Mouse (Mus musculus): ENCODE data around the gene Rela. TPM values are rescaled to one million over a fixed set of nuclear protein-coding genes. Genes with fewer than 3 reads are reported as not detected.

Gene Rela
- polyA plus RNA-seq (2015; fragmentation: Illumina TruSeq; extraction: RNeasy Lipid Tissue Mini Kit (QIAGEN cat#74804); ENCODE audit: low read depth, low replicate concordance), result 14.1 TPM

DNA sequence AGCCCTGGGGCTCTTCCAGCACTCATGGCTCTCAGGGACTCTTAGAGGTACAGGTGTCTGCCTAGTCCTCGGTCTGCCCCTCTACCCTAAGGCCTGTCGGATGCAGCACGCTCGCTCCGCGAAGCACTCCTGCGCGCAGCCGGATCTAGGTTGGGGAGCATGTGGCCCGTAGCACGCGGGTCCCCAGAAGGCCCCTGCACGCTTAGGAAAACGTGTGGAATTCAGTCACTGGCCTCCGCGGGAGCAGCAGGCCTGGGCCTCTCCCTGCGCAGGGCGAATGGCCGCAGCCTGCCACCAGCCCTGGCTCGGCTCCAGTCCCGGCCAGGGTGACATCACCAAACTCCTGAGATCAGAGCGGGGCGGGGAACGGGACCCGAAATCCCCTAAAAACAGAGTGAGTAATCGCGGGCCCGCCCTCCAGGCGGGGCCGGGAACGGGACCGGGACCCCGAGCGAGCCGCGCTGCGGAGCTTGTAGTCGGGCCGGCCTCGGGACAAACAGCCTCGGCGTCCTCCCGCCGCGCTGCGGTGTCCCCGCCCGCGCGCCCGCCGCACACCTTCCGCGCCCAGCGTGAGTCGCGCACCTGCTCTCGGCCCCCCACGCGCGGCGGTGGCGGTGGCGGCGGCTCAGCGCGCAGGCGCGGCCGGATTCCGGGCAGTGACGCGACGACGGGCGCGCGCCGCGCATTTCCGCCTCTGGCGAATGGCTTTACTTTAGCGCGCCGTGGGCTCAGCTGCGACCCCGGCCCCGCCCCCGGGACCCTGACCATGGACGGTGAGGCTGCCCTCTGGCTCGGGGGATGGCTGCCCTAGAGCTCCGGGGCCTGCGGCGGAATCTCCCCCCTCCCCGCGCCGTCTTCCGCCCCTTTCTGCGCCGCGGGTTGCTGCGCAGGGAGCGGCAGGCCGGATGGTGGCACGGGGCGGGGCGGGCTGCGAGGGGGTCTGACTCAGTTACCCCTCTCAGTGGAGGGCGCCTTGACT is at the start of gene Rela:
Gene Rela, plus strand, starts transcription at position 415 of the 979 bp plus-strand sequence.

DNA sequence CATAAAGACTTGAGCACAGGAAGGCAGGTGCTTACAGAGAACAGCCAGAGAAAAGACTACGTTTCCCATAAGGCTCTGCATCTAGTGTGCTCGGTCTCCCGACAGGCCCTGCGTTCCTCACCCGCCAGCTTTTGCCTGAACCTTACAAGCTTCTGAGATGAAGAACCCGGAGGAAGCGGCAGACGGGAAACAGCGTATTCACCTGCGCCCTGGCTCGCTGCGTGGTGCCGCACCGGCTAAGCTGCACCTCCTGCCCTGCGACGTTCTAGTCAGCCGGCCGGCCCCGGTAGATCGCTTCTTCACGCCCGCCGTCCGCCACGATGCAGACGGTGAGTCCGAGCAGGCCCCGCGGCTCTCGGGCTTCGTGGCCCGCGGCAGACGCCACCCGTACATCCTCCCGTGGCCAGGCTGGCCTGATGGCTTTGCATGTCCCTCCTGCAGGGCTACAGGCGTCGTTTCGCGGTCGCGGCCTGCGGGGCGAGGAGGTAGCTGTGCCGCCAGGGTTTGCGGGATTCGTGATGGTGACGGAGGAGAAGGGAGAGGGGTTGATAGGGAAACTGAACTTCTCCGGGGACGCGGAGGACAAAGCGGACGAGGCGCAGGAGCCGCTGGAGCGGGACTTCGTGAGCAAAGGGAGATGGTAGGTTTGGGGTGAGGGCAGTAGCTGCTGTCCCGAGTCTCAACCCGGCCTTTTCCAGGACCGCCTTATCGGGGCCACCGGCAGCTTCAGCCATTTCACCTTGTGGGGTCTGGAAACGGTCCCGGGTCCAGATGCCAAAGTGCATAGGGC is 35.3 kb upstream of the Rela start, which contains the start of gene Rnaseh2c:
Gene Rnaseh2c, plus strand, starts transcription at position 122 of the 790 bp plus-strand sequence.

DNA sequence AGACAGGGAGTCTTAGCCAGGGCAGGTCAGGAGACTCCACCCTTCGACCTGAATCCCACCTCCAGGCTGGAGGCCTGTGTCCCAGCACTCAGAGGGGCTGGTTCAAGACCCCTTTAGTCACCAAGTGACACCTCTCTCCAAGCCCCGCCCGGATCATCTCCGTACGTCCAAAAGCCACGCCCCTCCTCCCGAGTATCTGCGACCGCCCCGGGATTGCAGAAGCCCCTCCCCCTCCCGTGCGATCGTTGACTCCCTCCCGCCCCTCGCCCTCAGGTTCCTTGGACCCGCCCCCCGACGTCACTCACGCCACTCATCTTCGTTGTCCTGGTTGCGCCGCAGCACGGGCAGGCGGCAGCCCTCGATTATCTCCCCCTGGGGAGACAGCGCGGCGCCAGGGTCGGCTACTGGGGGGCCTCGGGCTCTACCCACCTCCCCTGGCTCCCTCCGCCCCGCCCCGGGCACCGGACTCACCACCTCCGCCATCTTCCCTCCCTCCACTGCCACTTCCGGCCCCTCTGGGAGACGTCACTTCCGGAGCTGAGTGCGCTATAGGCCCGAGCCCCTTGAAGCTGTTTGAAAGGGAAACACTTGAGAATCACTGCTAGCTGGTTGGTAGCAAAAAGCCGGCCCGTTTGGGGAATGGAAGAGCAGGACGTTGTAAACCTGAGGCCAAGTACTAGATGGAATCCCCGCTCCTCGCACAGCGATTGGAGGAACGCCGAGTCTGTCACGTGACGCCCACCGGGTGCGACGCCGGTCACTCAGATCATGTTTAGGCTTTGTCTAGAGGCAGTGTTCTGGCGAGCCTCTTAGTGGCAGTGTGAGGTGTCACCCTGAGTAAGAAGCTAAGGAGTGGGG is 27.5 kb upstream of the Rela start, which contains the start of gene Kat5:
Gene Kat5, minus strand, starts transcription at position 691 of the 858 bp plus-strand sequence.

DNA sequence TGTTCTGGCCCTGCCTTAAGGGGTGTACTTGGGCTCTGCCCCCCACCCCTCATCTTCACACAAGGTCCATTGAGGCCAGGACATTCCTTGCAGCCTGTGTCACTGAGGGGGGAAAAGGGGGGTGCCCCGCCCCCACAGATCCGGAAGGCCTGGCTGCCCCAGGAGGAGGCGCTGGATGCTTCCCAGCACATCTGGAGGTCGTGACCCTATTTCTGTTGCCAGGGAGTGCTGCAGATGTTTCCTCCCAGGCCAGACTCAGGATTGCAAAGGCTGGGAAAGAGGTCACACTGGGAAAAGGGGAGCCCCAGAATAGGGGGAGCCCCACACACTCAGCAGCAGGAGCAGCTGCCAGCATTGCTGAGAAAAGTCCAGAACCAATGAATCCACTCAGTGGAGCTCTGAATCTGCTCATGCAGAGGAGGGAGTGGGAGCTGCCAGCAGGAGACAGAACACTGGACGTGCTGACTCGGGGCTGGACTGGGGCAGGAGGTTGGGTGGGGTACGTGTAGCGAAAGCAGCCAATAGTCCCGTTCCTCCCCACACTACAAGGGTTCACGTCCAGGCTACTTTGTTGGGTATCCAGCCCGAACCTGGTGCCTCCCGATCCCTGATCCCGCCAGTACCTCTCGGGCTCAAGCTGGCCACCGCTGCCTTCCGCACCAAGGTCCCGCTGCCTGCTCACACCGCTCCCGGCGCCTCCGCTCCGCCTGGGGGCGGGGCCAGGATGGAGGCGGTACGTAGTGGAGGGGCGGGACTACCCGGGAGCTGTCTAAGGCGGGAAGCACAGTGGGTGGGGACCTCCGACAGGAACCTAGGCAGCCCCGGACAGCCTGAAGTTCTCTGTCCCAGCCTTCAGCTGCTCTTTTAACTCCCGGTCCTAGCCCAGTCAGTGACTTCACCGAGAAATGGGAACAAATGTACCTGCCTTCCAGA is 26.0 kb downstream of the Rela start, which contains the start of gene Sipa1:
Gene Sipa1, minus strand, starts transcription at position 727 of the 933 bp plus-strand sequence.

DNA sequence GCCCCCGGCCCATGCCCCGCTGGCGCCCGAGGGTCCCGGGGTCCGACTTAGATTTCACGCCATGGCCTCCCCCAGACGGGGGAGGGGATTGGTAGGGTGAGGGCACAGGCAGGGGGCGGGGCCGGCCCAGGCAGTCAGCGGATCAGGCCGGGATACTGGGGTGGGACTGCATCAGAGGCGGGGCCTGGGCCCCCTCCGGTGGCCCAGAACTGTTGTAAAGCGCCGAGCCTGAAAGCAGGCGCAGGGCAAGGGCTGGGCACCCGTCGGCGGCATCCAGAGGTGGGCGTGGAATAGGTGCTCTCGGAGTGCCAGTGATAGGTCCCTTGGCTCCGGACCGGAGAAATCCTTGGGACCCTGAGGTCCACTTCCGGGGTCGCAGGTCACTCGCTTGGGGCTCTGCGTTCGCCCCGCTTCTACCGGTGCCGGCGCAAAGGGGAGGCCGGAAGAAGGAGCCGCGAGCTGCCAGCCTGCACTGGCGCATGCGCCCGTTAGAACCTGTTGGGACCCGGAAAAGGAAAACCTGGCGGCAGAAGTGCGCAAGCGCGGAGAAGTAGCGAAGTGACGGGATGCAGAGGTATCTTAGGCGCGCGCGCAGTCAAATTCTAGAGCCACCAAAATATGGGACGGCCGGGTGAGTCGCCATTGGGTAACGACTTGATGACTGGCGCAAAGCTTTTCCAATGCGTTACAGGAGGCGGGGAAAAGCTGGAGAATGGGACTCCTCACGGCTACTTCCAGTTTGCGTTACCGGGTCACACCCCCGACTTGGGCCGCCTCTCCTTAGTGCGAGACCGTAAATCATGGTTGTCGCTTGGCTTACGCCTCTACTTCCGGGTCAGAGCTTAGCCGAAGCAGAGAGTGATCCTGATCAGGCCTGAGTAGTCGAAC is 51.2 kb downstream of the Rela start, which contains the start of the genes Map3k11 and Pcnx3:
Gene Map3k11, plus strand, starts transcription at position 543 of the 888 bp plus-strand sequence.
Gene Pcnx3, minus strand, starts transcription at position 709 of the 888 bp plus-strand sequence.

Other genes starting within 250 kb of the Rela start
- gene Sart1, start 248.8 kb upstream of the Rela start, polyA plus RNA-seq (2015; fragmentation: Illumina TruSeq; extraction: RNeasy Lipid Tissue Mini Kit (QIAGEN cat#74804); ENCODE audit: low read depth, low replicate concordance), result 47.6 TPM
- gene Tsga10ip, start 235.0 kb upstream of the Rela start, polyA plus RNA-seq (2015; fragmentation: Illumina TruSeq; extraction: RNeasy Lipid Tissue Mini Kit (QIAGEN cat#74804); ENCODE audit: low read depth, low replicate concordance), result not detected
- 429 TPM for gene Drap1, start 212.5 kb upstream of the Rela start, polyA plus RNA-seq (2015; fragmentation: Illumina TruSeq; extraction: RNeasy Lipid Tissue Mini Kit (QIAGEN cat#74804); ENCODE audit: low read depth, low replicate concordance)
- 80.0 TPM for gene AI837181, start 212.3 kb upstream of the Rela start, polyA plus RNA-seq (2015; fragmentation: Illumina TruSeq; extraction: RNeasy Lipid Tissue Mini Kit (QIAGEN cat#74804); ENCODE audit: low read depth, low replicate concordance)
- gene Fosl1, start 189.9 kb upstream of the Rela start, polyA plus RNA-seq (2015; fragmentation: Illumina TruSeq; extraction: RNeasy Lipid Tissue Mini Kit (QIAGEN cat#74804); ENCODE audit: low read depth, low replicate concordance), result not detected
- 23.3 TPM for gene Ccdc85b, start 179.6 kb upstream of the Rela start, polyA plus RNA-seq (2015; fragmentation: Illumina TruSeq; extraction: RNeasy Lipid Tissue Mini Kit (QIAGEN cat#74804); ENCODE audit: low read depth, low replicate concordance)
- 87.6 TPM for gene Fibp, start 176.9 kb upstream of the Rela start, polyA plus RNA-seq (2015; fragmentation: Illumina TruSeq; extraction: RNeasy Lipid Tissue Mini Kit (QIAGEN cat#74804); ENCODE audit: low read depth, low replicate concordance)
- not detected for gene Ctsw, start 169.0 kb upstream of the Rela start, polyA plus RNA-seq (2015; fragmentation: Illumina TruSeq; extraction: RNeasy Lipid Tissue Mini Kit (QIAGEN cat#74804); ENCODE audit: low read depth, low replicate concordance)
- 15.4 TPM for gene Efemp2, start 163.5 kb upstream of the Rela start, polyA plus RNA-seq (2015; fragmentation: Illumina TruSeq; extraction: RNeasy Lipid Tissue Mini Kit (QIAGEN cat#74804); ENCODE audit: low read depth, low replicate concordance)
- gene Mus81, start 149.1 kb upstream of the Rela start, polyA plus RNA-seq (2015; fragmentation: Illumina TruSeq; extraction: RNeasy Lipid Tissue Mini Kit (QIAGEN cat#74804); ENCODE audit: low read depth, low replicate concordance), result 32.4 TPM
- gene Cfl1, start 147.0 kb upstream of the Rela start, polyA plus RNA-seq (2015; fragmentation: Illumina TruSeq; extraction: RNeasy Lipid Tissue Mini Kit (QIAGEN cat#74804); ENCODE audit: low read depth, low replicate concordance), result 1,416 TPM
- 3.0 TPM for gene 1700020D05Rik, start 133.7 kb upstream of the Rela start, polyA plus RNA-seq (2015; fragmentation: Illumina TruSeq; extraction: RNeasy Lipid Tissue Mini Kit (QIAGEN cat#74804); ENCODE audit: low read depth, low replicate concordance)
- 96.1 TPM for gene Snx32, start 126.9 kb upstream of the Rela start, polyA plus RNA-seq (2015; fragmentation: Illumina TruSeq; extraction: RNeasy Lipid Tissue Mini Kit (QIAGEN cat#74804); ENCODE audit: low read depth, low replicate concordance)
- gene Ovol1, start 76.8 kb upstream of the Rela start, polyA plus RNA-seq (2015; fragmentation: Illumina TruSeq; extraction: RNeasy Lipid Tissue Mini Kit (QIAGEN cat#74804); ENCODE audit: low read depth, low replicate concordance), result not detected
- 2.5 TPM for gene Ap5b1, start 69.5 kb upstream of the Rela start, polyA plus RNA-seq (2015; fragmentation: Illumina TruSeq; extraction: RNeasy Lipid Tissue Mini Kit (QIAGEN cat#74804); ENCODE audit: low read depth, low replicate concordance)
- gene Rnaseh2c, start 35.6 kb upstream of the Rela start, polyA plus RNA-seq (2015; fragmentation: Illumina TruSeq; extraction: RNeasy Lipid Tissue Mini Kit (QIAGEN cat#74804); ENCODE audit: low read depth, low replicate concordance), result 40.8 TPM
- 92.0 TPM for gene Kat5, start 27.2 kb upstream of the Rela start, polyA plus RNA-seq (2015; fragmentation: Illumina TruSeq; extraction: RNeasy Lipid Tissue Mini Kit (QIAGEN cat#74804); ENCODE audit: low read depth, low replicate concordance)
- gene Sipa1, start 26.2 kb downstream of the Rela start, polyA plus RNA-seq (2015; fragmentation: Illumina TruSeq; extraction: RNeasy Lipid Tissue Mini Kit (QIAGEN cat#74804); ENCODE audit: low read depth, low replicate concordance), result 8.9 TPM
- gene Map3k11, start 51.3 kb downstream of the Rela start, polyA plus RNA-seq (2015; fragmentation: Illumina TruSeq; extraction: RNeasy Lipid Tissue Mini Kit (QIAGEN cat#74804); ENCODE audit: low read depth, low replicate concordance), result 16.2 TPM
- gene Pcnx3, start 51.4 kb downstream of the Rela start, polyA plus RNA-seq (2015; fragmentation: Illumina TruSeq; extraction: RNeasy Lipid Tissue Mini Kit (QIAGEN cat#74804); ENCODE audit: low read depth, low replicate concordance), result 32.6 TPM
- 0.64 TPM for gene Kcnk7, start 66.9 kb downstream of the Rela start, polyA plus RNA-seq (2015; fragmentation: Illumina TruSeq; extraction: RNeasy Lipid Tissue Mini Kit (QIAGEN cat#74804); ENCODE audit: low read depth, low replicate concordance)
- gene Ehbp1l1, start 88.8 kb downstream of the Rela start, polyA plus RNA-seq (2015; fragmentation: Illumina TruSeq; extraction: RNeasy Lipid Tissue Mini Kit (QIAGEN cat#74804); ENCODE audit: low read depth, low replicate concordance), result 11.2 TPM
- gene Fam89b, start 92.2 kb downstream of the Rela start, polyA plus RNA-seq (2015; fragmentation: Illumina TruSeq; extraction: RNeasy Lipid Tissue Mini Kit (QIAGEN cat#74804); ENCODE audit: low read depth, low replicate concordance), result 30.2 TPM
- gene Ltbp3, start 103.4 kb downstream of the Rela start, polyA plus RNA-seq (2015; fragmentation: Illumina TruSeq; extraction: RNeasy Lipid Tissue Mini Kit (QIAGEN cat#74804); ENCODE audit: low read depth, low replicate concordance), result 27.2 TPM
- 68.8 TPM for gene Scyl1, start 133.9 kb downstream of the Rela start, polyA plus RNA-seq (2015; fragmentation: Illumina TruSeq; extraction: RNeasy Lipid Tissue Mini Kit (QIAGEN cat#74804); ENCODE audit: low read depth, low replicate concordance)
- 14.4 TPM for gene Frmd8, start 237.8 kb downstream of the Rela start, polyA plus RNA-seq (2015; fragmentation: Illumina TruSeq; extraction: RNeasy Lipid Tissue Mini Kit (QIAGEN cat#74804); ENCODE audit: low read depth, low replicate concordance)
- gene Slc25a45, start 240.3 kb downstream of the Rela start, polyA plus RNA-seq (2015; fragmentation: Illumina TruSeq; extraction: RNeasy Lipid Tissue Mini Kit (QIAGEN cat#74804); ENCODE audit: low read depth, low replicate concordance), result 5.1 TPM

Data from brain, adult 10 weeks (tissue).